Mouse (Mus musculus) bone marrow, adult 2 months (tissue): ENCODE results near the gene Med15.

Source experiments
- CTCF ChIP-seq: fragments of 200-500 bp; IDR thresholded peaks from 2 replicates; pipeline ENCODE4 v1.5.1; 2011; ENCODE audit warnings: low read length, control low read depth; ENCODE audit not compliant: control insufficient read depth, insufficient read depth
- POLR2A ChIP-seq: fragments of 200-500 bp; IDR thresholded peaks from 2 replicates; pipeline ENCODE4 v1.6.1; 2011; ENCODE audit warnings: low read depth, mild to moderate bottlenecking, control low read depth, low read length, borderline replicate concordance; ENCODE audit not compliant: control insufficient read depth

- TF ChIP-seq CTCF (no peak), POLR2A (no peak)
Observed at GRCm38 (mm10) chr16:17742810-17743209, 10.1 kb upstream of the Med15 start.
